In the genomic region with DNA sequence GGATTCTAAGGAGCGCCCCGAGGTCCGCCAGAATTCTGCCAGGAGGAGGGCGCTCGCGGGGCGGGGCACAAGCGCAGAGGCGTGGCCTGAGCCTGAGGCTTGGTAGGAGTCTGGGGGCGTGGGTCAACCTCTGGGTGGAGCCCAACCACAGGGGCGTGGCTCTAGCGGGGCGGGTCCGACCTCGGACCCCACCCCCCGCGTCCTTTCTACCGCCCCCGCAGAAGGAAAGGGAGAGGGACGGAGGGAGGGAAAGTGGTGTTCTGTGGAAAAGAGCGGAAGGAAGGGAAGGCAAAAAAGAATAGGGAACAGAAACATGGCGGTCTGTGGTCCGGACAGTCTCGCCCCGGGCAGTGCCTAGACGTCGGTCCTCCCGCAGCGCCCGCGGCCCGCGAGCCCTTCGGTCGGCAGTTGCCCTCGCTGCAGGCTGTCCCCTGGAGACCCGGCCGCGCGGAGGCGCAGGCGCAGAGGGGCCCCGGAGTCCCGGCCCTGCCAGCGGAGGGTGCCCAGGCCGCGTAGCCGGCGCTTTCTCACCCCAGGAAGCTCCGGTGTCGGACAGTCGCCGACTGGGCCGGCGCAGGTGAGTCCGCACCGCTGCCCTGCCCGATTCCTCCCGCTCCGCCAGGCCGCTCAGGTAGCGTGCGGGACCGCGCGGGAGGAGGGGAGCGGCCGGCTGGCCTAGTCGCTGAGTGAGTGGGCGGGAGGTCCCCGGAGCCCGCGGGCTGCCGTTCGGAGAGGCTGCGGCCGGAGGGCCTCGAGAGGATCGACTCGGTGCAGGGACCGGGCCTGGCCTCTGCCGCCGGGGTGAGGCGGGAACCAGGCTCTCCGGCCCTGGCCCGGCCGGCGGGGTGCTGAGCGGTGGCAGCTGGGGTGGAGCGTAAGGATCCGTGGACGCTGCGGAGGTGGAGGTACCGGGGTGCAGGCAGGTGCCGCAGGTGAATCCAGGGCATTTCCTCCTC, we compare ENCODE assay signal across 8 mouse cellular contexts. TPM values are rescaled to one million over a fixed set of nuclear protein-coding genes. Genes with fewer than 3 reads are reported as not detected.
DNase-seq lines count a peak whose midpoint lies in the region; ATAC-seq lines count a peak whose summit lies in the region.

A gene (plus strand): TSS at position 220 of the 956 bp plus-strand sequence.

- ATAC-seq in erythroid progenitor cell, adult 5-6 weeks (replicated peaks; ENCODE audit: low FRiP score, poor library complexity, severe bottlenecking): peak; percentile 91
- peak; percentile 98 for ATAC-seq in heart, embryonic 13.5 days (ENCODE audit: extremely low read depth, insufficient number of reproducible peaks, low FRiP score, low TSS enrichment)
- peak; percentile 94 for ATAC-seq in liver, embryonic 12.5 days
- peak; percentile 98 for ATAC-seq in stomach, embryonic 15.5 days (ENCODE audit: insufficient read depth, low FRiP score, low read depth)

- H3K36me3 ChIP-seq in heart, embryonic 13.5 days: no peaks in the 10 kb centered on the region
- no peaks in the 10 kb centered on the region for H3K36me3 ChIP-seq in liver, embryonic 12.5 days
- H3K36me3 ChIP-seq in stomach, embryonic 15.5 days: 0 out of 2 replicates have a peak, but pooled peaks cover 3% of the 10 kb centered on the region

- under 1% methylated on average over 95 of the region's 95 CpGs for WGBS in heart, embryonic 13.5 days
- WGBS in liver, embryonic 12.5 days (ENCODE audit: insufficient replicate concordance): under 1% methylated on average over 92 of the region's 95 CpGs
- WGBS in stomach, embryonic 15.5 days: under 1% methylated on average over 86 of the region's 95 CpGs

- H3K9ac ChIP-seq in heart, embryonic 13.5 days: peak within 1 kb of the TSS; percentile 98
- peak within 1 kb of the TSS; percentile 96 for H3K9ac ChIP-seq in liver, embryonic 12.5 days
- peak within 1 kb of the TSS; percentile 99 for H3K9ac ChIP-seq in stomach, embryonic 15.5 days

- peak within 1 kb of the TSS; percentile 94 for H3K4me2 ChIP-seq in heart, embryonic 13.5 days
- peak within 1 kb of the TSS; percentile 88 for H3K4me2 ChIP-seq in liver, embryonic 12.5 days
- H3K4me2 ChIP-seq in stomach, embryonic 15.5 days: peak within 1 kb of the TSS; percentile 78

- H3K27ac ChIP-seq in heart, embryonic 13.5 days (replicated peaks): peak within 1 kb of the TSS; percentile 91
- H3K27ac ChIP-seq in liver, embryonic 12.5 days: peak within 1 kb of the TSS; percentile 89
- peak within 1 kb of the TSS; percentile 90 for H3K27ac ChIP-seq in stomach, embryonic 15.5 days

- H3K9me3 ChIP-seq in heart, embryonic 13.5 days: no peaks in the 10 kb centered on the region
- H3K9me3 ChIP-seq in liver, embryonic 12.5 days (replicated peaks): no peaks in the 10 kb centered on the region
- no peaks in the 10 kb centered on the region for H3K9me3 ChIP-seq in stomach, embryonic 15.5 days

- peak within 1 kb of the TSS; percentile 100 for H3K4me3 ChIP-seq in heart, embryonic 13.5 days
- peak within 1 kb of the TSS; percentile 98 for H3K4me3 ChIP-seq in liver, embryonic 12.5 days
- peak within 1 kb of the TSS; percentile 98 for H3K4me3 ChIP-seq in stomach, embryonic 15.5 days (replicated peaks)

- peak; percentile 93 for DNase-seq in CD4-positive helper T cell, adult 2 months (ENCODE audit: low read depth, low spot score)
- DNase-seq in brain, embryonic 18.5 days (ENCODE audit: low read depth, low spot score): peak; percentile 58
- peak; percentile 99 for DNase-seq in kidney, postnatal 10 days
- DNase-seq in natural killer cell, adult 2 months (ENCODE audit: low spot score in 2 of 2): peak; percentile 89

- peaks cover 25% of the 10 kb centered on the region for H3K4me1 ChIP-seq in heart, embryonic 13.5 days
- H3K4me1 ChIP-seq in liver, embryonic 12.5 days: peaks cover 41% of the 10 kb centered on the region
- H3K4me1 ChIP-seq in stomach, embryonic 15.5 days: peaks cover 5% of the 10 kb centered on the region; the same call in 1 of the 2 replicates

- no peaks in the 10 kb centered on the region for H3K27me3 ChIP-seq in heart, embryonic 13.5 days (replicated peaks)
- H3K27me3 ChIP-seq in liver, embryonic 12.5 days (replicated peaks): no peaks in the 10 kb centered on the region
- H3K27me3 ChIP-seq in stomach, embryonic 15.5 days (replicated peaks): no peaks in the 10 kb centered on the region

RNA-seq across cellular contexts. Expression of the gene that starts here (rescaled TPM):
- total RNA-seq in erythroid progenitor cell, adult 5-6 weeks (2015; ENCODE audit: low replicate concordance): 9.2 and 12.3 TPM in 2 replicates
- total RNA-seq in erythroid progenitor cell, adult 5-6 weeks (2017; ENCODE audit: low replicate concordance): 10.5 and 11.8 TPM in 2 replicates
- 3.3 and 4.1 TPM in 2 replicates for polyA plus RNA-seq in heart, embryonic 13.5 days (2015; fragmentation: Nextera tagmentation; extraction: Ambion mirVana)
- polyA plus RNA-seq in liver, embryonic 12.5 days (2016; fragmentation: Nextera tagmentation; extraction: Ambion mirVana): 4.9 and 6.9 TPM in 2 replicates
- polyA plus RNA-seq in stomach, embryonic 15.5 days (2015; fragmentation: Nextera tagmentation; extraction: Ambion mirVana): 7.6 and 9.3 TPM in 2 replicates

Comparison
In these comparisons a context has a peak if more than half of its experiments do, and no peak if none do; other contexts are left out.
1. Peak in every context shown above with its lines: DNase-seq, ATAC-seq, H3K4me3 ChIP-seq and H3K27ac ChIP-seq.